Mouse (Mus musculus): ENCODE measurements around the gene Crygc.

DNA sequence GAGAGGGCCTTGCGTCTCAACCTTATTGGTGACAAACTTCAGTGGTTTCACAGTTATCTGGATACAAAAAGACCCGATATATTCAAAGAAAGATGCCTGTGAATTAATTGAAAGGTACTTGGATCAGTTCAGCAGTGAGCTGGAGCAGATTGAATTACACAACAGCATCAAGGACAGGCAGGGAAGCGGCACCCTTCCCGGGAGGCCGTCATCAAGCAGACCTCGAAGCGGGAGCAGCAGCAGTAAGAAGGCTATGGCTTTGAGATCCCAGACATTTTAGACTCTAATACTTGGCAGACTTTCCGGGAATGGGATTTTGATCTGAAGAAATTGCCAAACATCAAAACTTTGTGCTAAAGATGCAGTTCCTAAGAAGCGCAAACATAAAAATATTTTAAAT is 45.3 kb downstream of the Crygc start:
- TF ChIP-seq POLR2A (IDR thresholded peaks at IDR 0.05; ENCODE audit: insufficient read depth, low read depth, low read length) = no peak
- no peak for TF ChIP-seq CTCF (IDR thresholded peaks at IDR 0.05; ENCODE audit: insufficient read depth, low read depth, low read length)
